Mouse (Mus musculus) heart, postnatal 36 days (tissue): ENCODE measurements around the gene Flad1. TPM values are rescaled to one million over a fixed set of nuclear protein-coding genes. Genes with fewer than 3 reads are reported as not detected.

Experiments used
- DNase-seq, 2 experiments: peaks; one replicate each; pipeline ENCODE4 v3.0.0; 2021 to 2022
- intact Hi-C: fragments of 180-260 bp; cut with DNase I; formaldehyde crosslinking; loops from one replicate; pipeline ENCODE4 v1.15.1; 2025
- total RNA-seq, 2 experiments: library from RNA; stranded (reverse); gene quantifications; 2 replicates each; pipeline ENCODE4 v1.2.3; 2021

Flad1 gene
- 10 to 100 TPM; 44.0 to 55.1 TPM for total RNA-seq

- peak; percentile 100 for DNase-seq
- intact Hi-C loops, result loop anchor here (2.0 kb wide), 1 partner anchor 15 kb away; no protein-coding TSS in a partner anchor
Measured at GRCm38 (mm10) chr3:89411490-89412393, at the start of gene Flad1. Flad1 (minus strand) TSS chr3:89411870.

DNA sequence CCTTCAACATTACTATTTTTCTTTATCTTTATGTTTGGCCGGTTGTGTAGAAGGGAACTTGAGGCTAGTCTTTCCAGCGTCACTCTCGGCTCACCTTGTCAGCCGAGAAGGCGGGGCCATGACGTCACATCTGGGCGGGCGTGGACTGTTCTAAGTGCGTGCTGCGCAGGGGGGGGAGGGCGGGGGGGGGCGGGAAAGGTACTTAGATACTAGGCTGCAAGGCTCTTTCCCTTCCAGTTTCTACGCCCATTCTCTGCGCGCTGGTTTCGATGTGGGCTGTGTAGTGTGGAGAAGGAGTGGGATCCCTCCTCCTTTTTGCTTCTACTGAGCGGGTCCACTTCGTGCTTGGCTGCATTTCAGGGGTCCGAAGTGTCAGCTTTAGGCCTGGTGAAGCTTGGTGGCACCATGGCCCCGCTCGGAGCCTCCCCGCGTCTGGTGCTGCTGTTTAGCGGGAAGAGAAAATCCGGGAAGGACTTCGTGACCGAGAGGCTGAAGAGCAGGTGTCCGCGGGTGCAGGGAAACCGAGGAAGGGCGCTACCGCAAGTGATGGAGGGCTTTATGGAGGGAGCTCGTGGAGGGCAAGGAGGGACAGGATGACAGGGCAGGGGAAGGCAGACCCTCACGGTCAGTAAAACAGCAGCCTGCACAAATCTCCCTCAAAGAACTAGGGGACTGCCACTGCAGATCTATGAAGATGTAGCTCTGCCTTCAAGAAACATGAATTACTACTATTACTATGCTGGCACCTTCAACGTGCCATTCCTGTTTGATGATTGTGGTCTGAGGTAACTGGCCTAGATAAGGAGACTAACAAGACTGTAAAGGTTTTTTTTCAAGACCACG is 47.5 kb upstream of the Flad1 start:
- intact Hi-C loops, result loop anchor here (5.0 kb wide), 2 partner anchors 228 to 313 kb away; partner anchors contain the start of gene Ube2q1

GRCm38 (mm10) chr3:89458372-89458964 is 46.8 kb upstream of the Flad1 start:
- peak in 1 of 2 experiments; percentile 24 for DNase-seq

More for the DNA sequence above, 47.5 kb upstream of the Flad1 start:
- peak; percentile 89 to 94 for DNase-seq

GRCm38 (mm10) chr3:89456726-89457665 is 45.3 kb upstream of the Flad1 start:
- DNase-seq, result peak; percentile 72 to 79
- intact Hi-C loops, result loop anchor here (2.0 to 5.0 kb wide), 3 partner anchors 28 to 315 kb away; partner anchors contain the start of gene Ube2q1

More at GRCm38 (mm10) chr3:89458372-89458964, 46.8 kb upstream of the Flad1 start:
- intact Hi-C loops, result loop anchor here (5.0 kb wide), 2 partner anchors 229 to 314 kb away; partner anchors contain the start of gene Ube2q1

GRCm38 (mm10) chr3:89455786-89456285 is 44.2 kb upstream of the Flad1 start:
- no peak for DNase-seq
- intact Hi-C loops, result loop anchor here (2.0 to 5.0 kb wide), 3 partner anchors 29 to 316 kb away; partner anchors contain the start of gene Ube2q1

- no peak for DNase-seq
- intact Hi-C loops, result loop anchor here (5.0 kb wide), 2 partner anchors 233 to 318 kb away; partner anchors contain the start of gene Ube2q1
Measured at GRCm38 (mm10) chr3:89454401-89455177, 42.9 kb upstream of the Flad1 start, which contains the start of gene Pmvk. Pmvk (plus strand) TSS chr3:89454541.

- DNase-seq, result no peak
- intact Hi-C loops, result no loop called here
Measured at GRCm38 (mm10) chr3:89451916-89452315, 40.2 kb upstream of the Flad1 start.

- peak; percentile 74 to 79 for DNase-seq
- intact Hi-C loops, result loop anchor here (2.0 to 5.0 kb wide), 2 partner anchors 35 to 52 kb away; no protein-coding TSS in a partner anchor
Measured at GRCm38 (mm10) chr3:89449541-89449940, 37.9 kb upstream of the Flad1 start.

GRCm38 (mm10) chr3:89448720-89449537 is 37.3 kb upstream of the Flad1 start:
- intact Hi-C loops, result loop anchor here (2.0 to 5.0 kb wide), 2 partner anchors 36 to 52 kb away; no protein-coding TSS in a partner anchor
- peak in 1 of 2 experiments; percentile 41 for DNase-seq

GRCm38 (mm10) chr3:89440691-89441090 is 29.0 kb upstream of the Flad1 start:
- DNase-seq, result no peak
- intact Hi-C loops, result no loop called here

- intact Hi-C loops, result loop anchor here (2.0 kb wide), 1 partner anchor 16 kb away; no protein-coding TSS in a partner anchor
- no peak for DNase-seq
Measured at GRCm38 (mm10) chr3:89437269-89437668, 25.6 kb upstream of the Flad1 start.

DNA sequence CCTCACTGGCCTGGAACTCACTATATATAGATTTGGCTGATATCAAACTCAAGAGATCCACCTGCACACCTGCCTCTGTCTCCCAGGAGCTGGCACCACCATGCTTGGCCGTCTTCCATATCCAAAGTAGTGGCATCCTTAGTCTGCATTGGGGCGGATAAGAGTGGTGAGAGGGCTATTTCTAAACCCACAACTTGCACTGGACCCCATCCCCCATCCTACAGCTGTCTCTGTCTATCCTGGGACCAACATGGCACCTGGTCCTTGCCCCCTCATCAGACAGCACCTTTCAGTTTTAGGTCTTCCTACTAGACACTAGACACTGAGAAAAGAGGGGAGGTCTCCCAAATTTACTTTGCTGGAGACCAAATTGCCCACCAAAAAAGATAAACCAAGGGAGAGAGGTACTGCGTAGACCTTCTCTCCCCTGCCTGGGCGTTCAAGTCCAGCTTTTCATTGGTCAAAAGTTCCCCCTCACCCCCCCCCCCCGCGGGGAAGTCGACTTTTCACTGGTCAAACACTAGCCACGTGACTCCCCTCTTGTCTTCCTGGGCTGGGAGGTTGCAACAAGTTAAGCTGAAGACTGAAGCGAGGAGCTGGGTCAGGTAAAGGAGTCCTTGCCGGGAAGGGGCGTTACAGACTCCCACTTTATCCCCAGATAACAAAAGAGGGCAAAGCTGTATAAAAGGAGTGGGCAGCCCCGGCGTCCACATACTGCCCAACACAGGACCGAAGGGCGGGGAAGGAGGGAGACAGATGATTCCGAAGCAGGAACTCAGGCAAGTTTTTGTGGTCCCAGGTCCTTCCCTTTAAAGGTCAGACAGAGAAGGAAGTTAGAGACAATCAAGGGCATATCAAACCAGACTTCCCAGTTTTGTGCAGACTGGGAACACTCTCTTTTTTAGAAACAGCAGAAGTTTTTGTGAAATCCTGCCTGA is 24.8 kb upstream of the Flad1 start, which contains the start of gene Pbxip1:
Pbxip1 (plus strand) TSS at position 531 of the 938 bp plus-strand sequence.
- peak; percentile 63 to 76 for DNase-seq
- intact Hi-C loops, result loop anchor here (2.0 kb wide), 1 partner anchor 16 kb away; no protein-coding TSS in a partner anchor

DNA sequence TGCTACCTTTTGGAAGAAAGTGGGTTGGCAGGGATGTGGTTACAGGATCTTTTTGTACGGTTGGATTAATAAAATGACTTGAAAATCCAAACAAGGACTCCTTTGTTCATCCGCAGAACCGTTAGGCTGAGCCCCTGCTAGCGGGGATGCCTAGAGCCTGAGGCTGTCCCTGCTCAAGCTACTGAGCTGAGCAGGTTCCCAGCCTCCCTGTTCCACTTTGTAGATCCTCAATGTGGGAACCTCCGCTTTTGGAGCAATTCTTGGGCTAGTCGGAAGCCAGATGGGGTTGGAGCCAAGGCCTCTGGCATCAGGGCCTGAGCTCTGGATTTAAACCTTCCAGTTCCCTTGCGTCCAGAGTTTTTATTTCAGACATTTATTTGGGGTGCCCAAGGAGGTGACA is 23.4 kb upstream of the Flad1 start:
- intact Hi-C loops, result no loop called here
- DNase-seq, result no peak

DNA sequence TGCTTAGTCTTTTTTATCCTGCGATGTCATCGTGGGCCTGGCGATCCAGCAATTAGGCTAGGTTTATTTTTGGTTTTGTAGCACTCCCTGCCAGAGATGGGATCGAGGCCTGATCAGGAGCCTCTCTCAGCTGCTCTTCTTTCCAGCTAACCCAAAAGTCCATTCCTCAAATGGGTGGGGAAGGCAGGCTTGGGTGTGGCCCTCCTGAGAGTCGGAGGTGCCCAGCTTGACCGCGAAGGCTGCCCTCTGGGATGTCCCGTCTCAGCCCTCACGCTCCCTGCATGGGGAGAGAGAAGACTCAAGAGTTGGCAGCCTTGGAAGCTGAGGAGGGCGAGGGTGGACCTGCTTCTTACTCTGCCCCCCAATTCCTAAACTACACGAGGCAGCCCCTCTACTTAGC is 22.9 kb upstream of the Flad1 start:
- no peak for DNase-seq
- intact Hi-C loops, result no loop called here

DNA sequence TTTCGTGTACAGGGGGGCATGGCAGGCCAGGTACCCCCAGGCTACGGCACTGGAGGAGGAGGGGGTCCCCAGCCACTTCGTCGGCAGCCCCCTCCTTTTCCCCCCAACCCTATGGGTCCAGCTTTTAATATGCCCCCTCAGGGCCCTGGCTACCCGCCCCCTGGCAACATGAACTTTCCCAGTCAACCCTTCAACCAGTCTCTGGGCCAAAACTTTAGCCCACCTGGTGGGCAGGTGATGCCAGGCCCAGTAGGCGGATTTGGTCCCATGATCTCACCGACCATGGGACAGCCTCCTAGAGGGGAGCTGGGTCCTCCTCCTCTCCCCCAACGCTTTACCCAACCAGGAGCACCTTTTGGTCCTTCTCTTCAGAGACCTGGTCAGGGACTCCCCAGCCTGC is 20.9 kb upstream of the Flad1 start:
- intact Hi-C loops, result no loop called here
- DNase-seq, result no peak
